Mouse (Mus musculus) CH12F3 (cell line): Measurements from ENCODE around the gene Siglec1.

Experiments used
- in situ Hi-C: fragments of 300-500 bp; cut with MboI; formaldehyde crosslinking; loops from 2 replicates; pipeline ENCODE4 v1.14.3; 2020; ENCODE audit warnings: low sequenced_read_pairs

Siglec1 gene

DNA sequence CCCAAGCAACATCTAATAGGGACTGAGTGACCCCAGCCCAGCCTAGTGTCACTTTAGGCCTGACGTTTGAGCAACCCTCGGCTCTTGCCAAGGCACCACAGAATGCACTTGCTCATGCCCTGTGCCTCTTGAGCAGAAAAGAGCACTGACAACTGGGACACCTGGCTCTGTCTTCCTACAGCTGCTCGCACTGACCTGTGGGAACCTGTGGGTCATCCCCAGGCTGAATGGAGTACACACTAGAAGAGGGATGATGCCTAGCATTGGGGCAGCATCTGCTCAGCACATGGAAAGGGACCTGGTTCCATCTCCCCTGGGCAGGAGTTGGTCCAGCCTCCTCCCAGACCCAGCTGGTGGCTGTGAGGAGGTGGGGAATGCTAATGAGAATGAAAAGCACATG lies 59.6 kb downstream of the Siglec1 start:
- in situ Hi-C loops: no loop called here

DNA sequence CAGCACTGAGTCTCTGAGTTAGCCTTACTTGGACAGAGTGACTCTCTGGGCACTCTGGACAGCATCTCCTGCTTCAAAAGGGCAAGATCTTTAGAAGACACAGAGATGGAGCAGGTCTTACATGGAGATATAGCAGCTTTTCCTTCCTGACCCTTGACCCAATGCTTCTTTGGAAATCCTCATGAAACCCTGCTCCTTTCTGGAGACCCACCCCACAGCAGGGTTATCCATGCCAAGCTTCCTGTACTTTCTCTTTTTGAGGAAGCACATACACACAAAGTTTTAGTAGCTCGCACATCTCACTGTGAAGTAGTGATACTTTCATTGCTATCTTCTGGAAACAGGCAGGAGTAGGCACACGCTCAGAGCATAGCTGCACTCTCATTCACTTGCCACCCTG lies 61.3 kb downstream of the Siglec1 start:
- in situ Hi-C loops: no loop called here
